Mouse (Mus musculus) spleen, postnatal 10 days (tissue): ENCODE data around the gene Wdr3.

Experiments used
- DNase-seq, 2 experiments: peaks; one replicate each; pipeline ENCODE4 v3.0.0; 2021 to 2022; ENCODE audit warnings: low spot score in 2 of 2

Wdr3 gene

DNA sequence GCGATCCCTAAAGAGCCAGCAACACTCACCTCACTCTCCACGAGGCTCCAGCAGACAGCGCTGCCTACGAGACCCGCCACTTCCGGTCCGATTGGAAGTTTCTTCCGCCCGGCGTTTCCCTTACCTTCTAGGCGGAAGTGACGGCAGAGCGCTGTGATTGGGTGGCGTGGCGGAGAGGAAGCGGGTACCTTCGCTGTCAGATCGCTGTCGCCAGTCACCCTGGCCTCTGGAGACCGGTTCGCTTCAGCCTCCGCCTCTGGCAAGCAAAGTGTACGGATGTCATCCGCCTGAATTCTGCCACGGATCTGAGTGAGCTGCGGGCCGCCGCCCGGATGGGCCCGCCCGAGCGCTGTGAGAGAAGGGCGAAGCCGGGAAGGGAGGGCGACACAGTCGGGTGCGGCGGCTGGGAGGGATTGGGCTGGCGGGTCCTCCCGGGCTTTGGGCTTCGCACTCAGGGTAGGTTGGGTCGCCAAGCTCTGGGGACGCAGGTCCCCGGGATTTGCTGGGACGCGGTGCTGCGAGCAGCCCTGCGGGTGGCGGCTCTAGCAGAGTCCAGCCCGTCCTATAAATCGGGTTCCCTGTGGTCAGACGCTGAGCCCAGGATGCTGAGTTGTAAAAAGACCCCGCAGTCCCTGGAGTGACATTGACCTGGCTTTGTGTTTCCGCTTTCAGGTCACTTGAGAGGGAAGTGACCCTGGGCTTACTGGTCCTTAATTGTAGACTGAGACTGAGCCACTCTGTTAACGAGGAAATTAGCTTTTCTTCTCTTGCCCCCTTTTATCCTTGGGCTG lies at the start of gene Wdr3, which contains the start of gene Gdap2:
Gene Wdr3, minus strand, starts transcription at position 93 of the 791 bp plus-strand sequence.
Gene Gdap2, plus strand, starts transcription at position 67 of the 791 bp plus-strand sequence.
- DNase-seq, result peak; percentile 90 to 95

DNA sequence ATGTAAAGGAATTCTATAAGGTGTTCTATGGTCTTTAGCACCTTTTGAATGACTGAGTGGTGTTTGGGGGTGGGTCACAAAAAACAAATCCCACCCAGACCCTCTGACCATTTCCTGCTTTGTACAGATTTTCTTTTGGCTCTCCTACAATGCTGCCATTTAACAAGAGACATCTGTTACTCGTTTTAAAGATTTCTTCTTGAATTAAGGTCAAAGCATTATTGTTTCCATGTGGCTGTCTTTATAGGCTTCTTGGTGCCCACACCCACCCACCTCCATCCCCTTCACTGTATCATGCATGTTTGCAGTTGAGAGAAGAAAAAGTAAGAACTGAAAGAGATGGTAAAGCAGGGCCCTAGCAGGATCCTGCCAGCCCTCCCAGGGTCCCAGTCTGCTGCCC lies 44.8 kb upstream of the Wdr3 start:
- no peak for DNase-seq

DNA sequence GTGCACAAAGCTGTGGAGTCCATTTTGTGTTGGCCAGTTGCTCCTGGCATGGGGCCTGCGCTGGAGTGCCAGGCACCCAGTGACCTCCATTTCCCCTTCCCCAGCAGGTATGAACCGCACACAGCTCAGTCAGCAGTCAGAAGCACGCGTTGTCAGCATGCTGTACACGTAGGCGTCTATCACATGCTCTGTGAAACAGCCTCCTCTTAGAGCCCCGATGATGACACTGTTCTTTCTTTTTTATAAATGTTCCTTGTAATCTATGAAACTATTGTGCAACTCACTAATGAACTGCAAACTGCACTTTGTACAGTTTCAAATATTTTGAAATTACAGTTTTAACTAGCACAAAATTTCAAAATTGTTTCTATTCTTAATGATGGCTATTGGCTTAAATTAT lies 39.3 kb upstream of the Wdr3 start:
- DNase-seq, result no peak

DNA sequence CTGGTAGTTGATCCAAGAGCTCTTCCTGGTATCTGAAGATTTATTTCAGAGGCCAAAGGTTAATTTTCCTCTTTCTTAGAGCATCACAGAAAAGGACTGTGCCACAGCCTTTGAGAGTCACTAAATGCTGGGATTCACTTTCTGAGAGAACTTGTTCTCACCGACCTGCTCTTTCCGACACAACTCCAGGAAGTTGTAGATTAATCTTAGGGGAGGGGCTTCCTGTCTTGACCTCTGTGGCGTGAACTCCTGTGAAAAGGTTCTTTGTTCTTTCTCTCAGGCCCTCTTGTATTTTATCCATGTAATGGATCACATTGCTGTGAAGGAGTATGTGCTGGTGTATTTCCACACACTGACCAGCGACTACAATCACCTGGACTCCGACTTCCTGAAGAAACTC lies 32.0 kb upstream of the Wdr3 start:
- no peak for DNase-seq

DNA sequence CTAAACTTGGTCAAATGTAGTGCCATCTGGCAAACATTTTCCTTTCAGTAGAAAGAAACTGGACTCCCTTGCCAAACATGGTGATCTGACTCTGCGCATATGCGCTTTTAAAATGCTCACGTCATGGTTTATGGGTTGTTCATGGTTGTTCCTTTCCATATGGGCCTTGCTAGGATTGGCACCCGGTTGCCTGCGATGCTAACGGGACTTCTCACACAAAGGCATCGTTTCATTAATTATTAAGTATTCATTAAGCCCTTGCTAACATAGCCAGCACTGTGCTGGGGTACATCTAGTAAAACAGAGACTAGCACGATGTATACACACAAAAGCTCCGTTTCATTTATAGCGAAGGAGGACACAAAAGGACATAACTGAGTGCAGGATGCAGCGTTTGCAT lies 27.7 kb upstream of the Wdr3 start:
- DNase-seq, result no peak

DNA sequence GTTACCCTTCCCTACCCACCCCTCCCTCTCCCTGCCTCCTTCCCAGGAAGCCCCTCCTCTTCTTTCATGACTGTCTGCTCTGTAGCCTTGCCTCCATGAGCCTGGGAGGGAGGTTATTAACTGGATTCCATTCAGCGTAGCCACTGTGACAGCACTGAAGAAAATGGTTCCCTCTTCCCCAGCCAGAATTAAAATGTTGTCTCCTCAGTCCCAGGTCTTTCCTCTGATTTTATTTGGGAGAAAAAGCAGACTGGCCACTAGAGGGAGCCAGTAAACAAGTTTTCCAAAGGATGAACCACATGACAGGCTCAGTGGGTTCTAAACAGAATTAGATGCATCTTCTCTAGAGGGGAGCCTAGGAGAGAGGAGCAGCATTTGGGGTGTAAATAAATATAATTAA lies 27.2 kb upstream of the Wdr3 start:
- peak; percentile 15 to 44 for DNase-seq

DNA sequence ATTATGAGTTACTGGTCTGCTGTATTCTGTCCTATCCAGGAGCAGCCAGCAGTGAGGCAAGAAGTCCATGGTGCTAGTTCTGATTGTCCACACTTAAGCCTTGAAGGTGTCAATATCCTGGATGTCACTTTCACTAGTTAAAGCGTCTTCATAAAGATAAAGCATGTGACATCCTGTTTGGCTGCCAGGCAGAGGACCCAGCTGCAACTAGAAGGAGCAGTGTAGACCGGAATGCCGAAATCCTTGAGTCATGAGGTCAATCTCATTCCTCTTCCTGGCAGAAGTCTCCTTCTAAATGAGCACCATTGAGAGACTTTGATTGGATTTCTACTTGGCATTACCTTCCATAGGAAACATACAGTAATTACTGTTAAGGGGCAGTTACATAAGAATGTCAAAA lies 18.3 kb upstream of the Wdr3 start:
- DNase-seq, result no peak

DNA sequence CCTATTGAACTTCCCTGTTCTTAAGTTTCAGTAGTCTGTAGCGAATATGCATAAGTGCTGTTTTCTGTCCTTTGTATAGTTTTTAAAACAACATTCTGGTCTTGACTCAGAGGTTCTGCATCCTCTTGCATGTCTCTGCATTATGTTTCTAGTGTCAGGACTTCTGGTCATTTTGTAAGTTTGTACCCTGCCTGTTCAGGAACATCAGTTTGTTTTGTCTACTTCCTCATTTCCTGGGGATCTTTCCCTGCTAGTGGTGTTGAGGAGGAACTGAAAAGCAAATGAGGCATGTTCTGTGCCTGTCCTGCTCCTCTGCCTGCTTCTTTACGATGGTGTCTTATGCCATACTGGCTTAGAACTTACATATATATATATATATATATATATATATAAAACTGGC lies 13.8 kb upstream of the Wdr3 start:
- DNase-seq, result no peak

DNA sequence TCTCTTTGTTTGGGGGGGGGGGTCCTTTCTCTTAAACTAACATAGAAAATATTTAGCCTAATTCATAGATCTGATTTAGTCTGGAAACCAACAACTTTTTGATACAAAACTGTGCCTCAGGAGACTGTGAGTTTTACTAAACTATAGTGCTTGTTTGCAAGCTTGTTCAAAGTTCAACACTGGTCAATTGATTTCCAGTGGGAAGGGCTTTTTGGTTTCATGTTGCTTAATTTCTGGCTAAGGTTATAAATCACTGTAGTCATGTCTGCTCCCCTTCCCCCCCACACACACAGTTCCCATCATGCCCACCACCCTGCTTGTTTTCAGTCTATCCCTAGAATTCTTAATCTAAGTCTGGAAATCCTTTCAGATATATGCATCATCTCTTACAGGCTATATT lies 2.8 kb upstream of the Wdr3 start:
- no peak for DNase-seq

DNA sequence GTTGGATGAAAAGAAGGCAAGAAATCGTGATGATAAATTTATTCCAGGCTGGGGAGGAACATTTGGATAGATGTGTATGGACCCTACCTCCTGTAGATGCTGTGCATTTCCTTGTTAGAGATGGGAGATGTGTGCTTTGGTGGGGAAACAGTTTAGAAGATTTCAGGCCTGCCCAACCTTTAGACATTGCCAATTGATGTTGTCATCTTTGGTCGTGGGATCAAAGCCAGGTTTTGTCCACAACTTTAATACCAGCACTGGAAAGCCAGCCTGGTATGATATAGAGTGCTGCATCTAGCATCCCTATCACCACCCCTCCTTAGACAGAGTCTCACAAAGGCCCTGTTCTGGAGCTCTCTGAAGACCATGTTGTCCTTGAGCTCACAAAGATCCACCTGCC lies 1.3 kb upstream of the Wdr3 start:
- DNase-seq, result no peak

DNA sequence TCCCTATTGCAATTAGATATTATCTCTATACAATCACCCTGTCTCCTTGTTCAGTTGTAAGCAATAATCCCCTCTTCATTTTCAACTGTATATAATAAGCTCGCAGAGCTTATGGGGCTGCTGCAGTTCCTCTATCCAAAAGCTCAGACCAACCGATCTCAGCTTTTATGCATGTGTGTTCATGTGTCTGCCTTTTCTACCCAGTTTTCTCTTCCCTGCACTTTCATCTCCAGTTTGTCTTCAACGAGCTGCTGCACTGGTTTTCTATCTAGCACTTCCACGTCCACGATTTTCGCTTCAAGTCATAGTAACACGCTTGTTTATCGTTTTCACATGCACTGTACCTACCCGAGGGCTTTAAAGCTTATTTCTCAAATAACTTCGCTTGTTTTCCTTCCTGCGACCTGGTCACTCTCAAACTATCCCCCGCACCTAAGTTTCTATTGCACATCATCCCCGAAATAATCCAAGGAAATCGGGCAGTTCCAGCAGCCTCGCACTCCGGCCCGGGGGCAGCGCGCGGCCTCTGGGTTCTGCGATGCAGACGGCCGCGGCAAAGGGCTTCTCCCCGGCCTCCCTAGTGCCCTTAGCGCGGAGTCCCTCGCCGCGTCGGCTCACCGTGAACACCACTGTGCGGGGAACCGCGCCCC lies 417 bp downstream of the Wdr3 start:
- no peak for DNase-seq

DNA sequence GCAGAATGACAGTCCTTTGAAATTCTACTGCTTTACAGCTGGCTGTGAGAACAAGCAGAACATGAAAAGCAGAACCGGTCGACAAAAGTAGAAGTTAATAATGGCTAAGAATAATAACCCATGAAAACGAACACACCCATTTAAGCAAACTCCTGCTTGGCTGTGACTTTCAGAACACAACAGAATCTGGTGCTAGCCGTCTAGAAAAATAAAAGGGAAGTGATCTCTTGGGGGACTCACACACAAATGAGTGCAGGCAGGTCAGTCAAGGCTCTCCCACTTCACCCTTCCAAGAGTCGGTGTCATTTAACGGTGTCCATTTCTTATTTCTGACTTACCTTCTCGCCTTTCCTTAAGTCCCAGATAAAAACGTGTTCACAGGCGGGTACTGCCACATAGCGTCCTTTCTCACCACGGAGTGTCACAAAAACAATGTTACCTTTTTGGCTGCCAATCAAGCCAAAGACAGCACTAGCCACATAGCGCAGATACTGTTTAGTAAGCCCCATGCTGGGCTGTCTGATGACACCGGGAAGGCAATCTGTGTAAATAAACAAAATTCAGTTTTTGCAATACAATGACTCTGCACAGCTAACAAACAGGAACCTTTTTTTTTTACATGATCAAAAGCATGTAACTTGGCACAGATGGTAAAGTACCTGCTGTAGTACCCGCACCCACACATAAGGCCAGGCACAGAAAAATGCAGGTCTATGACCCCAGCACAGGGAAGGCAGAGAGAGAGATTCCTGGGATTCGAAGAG lies 1.3 kb downstream of the Wdr3 start:
- DNase-seq, result no peak

DNA sequence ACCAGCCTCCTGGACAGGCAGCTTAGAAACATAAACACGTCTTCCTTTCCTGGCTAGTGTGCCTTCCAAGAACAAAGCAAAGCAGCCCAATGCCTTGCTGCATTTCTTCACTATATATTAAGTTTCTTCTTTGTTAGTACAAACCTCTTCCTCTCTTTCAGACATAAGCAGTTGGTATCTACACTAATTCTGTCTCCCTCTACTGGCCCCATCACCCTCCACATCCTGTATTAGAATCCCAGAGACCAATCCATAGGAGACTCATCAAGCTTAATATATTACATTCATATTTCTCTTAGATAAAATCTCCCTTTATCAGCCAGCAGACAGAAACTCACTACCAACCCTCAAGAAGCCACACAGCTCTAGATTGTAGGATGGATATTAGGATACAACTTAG lies 39.8 kb downstream of the Wdr3 start:
- DNase-seq, result no peak

DNA sequence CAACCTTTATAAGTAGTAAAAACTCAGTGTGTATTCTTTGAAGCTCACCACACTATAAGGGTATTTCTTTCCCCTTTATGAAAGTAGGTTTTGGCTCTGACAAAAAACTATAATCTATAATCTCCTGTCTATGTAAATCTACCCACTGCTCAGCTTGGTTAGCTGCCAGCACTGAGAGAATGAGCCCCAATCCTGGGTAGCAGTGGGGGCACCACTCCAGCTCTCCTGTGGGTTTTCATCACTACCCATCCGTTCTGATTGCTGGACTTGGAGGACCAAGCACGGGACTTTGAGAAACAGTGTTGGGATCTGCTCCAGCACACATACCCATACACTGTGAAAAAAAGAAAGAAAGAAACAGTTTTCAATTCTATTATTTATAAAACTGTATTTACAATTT lies 40.2 kb downstream of the Wdr3 start:
- no peak for DNase-seq

DNA sequence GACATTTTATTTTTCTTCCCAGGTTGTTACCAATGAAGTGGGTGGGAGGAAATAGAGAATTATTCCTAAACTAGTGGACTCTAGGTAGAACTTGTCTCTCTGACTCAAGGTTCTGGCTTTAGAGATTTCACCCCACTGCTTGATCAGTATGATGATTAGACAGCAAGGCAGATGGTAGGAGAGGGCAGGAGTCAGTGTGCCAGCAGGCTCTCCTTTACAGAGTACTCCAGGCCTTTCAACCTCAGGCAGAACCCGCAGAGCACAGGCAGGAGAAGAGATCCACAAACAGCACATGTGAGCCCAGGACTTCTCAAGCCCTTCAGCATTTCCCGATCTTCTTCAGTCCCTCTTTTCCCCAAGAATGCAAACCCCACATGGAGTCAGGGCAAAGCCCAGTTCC lies 43.5 kb downstream of the Wdr3 start:
- DNase-seq, result no peak

DNA sequence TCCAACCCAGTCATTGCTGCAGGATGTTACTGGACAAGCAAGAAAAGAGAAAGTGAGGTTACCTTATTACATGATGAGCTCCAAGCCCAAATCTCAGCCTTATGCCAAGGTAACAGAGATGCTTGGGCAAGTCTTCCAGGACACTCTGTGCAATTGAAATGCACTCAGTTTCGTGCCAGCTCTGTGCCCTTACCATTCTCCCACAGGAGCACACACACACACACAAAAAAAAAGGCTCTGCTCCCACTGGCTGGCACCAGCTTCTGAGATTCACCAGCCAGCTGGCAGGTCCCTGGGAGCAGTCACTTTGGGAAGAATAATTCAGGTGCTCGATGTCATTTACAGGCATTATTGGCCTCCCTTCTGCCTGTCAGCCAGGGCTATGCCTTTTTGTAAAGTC lies 55.5 kb downstream of the Wdr3 start:
- DNase-seq, result no peak

DNA sequence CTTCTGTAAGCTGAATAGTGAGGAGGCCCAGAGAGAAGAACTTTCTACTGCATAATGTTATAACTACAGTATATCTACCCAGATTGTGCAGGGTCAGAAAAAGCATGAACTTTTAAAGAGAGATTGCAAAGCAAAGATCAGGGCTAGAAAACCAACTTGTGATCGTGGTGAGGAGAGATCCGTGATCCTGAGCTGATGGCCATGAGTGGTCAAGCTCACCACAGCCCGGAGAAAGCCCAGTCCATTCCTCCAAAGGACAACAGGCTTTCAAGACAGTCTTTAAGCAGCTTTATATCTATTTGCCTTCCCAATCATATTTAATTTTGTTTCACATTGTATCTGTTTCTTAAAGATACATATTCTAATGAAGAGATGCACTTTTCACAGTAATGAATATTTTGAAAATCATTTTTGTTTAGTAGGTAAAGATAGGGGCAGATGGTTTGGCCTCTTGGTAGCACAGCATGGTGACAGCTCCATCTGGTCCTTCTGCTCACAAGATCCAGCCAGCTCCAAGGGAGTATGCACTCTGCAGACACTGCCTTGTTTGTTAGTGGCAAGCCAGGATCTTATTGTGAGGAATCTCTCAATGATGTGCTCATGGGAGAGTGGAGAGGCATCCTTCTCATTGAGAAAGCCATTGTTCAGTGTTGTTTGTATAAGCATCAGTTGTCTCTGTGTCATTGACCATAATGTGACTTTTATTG lies 59.7 kb downstream of the Wdr3 start:
- DNase-seq, result no peak
